Mouse (Mus musculus): ENCODE measurements around the gene Pcp2. TPM values are rescaled to one million over a fixed set of nuclear protein-coding genes. Genes with fewer than 3 reads are reported as not detected.

Gene Pcp2
- polyA plus RNA-seq, 1 experiment from 2014 or later: 0.31 TPM

GRCm38 (mm10) chr8:3630647-3631477 is 5.5 kb upstream of the Pcp2 start, which contains the start of gene Stxbp2:
TSS of gene Stxbp2 (plus strand) at chr8:3630955.
- DNase-seq (ENCODE audit: low spot score): peak; percentile 67
- Histone ChIP-seq H3K9me3 (ENCODE audit: control insufficient read depth, low read length) (no peaks in the 10 kb centered on the region), H3K36me3 (ENCODE audit: control insufficient read depth, insufficient read depth, low read length) (no peaks in the 10 kb centered on the region), H3K9ac (ENCODE audit: low read depth, low read length) (peak within 1 kb of the TSS; percentile 55; the same call in 1 of the 2 replicates), H3K27ac (ENCODE audit: low read depth, low read length) (no peak within 1 kb of the TSS), H3K27me3 (ENCODE audit: control insufficient read depth, insufficient read depth, low read length) (no peaks in the 10 kb centered on the region; the same call in 1 of the 2 replicates), H3K4me2 (replicated peaks; ENCODE audit: low read depth, low read length) (peak within 1 kb of the TSS; percentile 87), H3K4me3 (ENCODE audit: low read depth, low read length) (peak within 1 kb of the TSS; percentile 52), H3K4me1 (replicated peaks; ENCODE audit: control insufficient read depth, insufficient read depth, low read length) (no peaks in the 10 kb centered on the region)
- 7% methylated on average over 47 of the region's 47 CpGs for WGBS
- peak; percentile 75 for ATAC-seq (ENCODE audit: low FRiP score)

DNA sequence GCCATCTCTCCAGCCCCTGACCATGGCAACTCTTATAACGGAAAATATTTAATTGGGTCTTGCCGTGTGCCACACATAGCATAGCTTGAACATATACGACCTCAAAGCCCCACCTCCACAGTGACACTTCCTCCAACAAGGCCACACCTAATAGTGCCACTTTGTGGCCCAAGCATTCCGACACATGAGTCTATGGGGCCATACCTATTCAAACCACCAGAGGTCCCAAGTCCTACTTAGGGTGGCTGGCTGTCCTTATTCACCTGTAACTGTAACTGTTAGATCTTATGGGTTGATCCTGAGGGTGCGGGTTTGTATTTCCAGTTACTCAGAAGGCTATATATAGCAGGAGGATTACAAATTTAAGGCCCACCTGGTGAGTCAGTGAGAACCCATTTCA is 2.7 kb upstream of the Pcp2 start:
- no peaks in the 10 kb centered on the region for H3K4me1 ChIP-seq (replicated peaks; ENCODE audit: control insufficient read depth, insufficient read depth, low read length)
- H3K27me3 ChIP-seq (ENCODE audit: control insufficient read depth, insufficient read depth, low read length): no peaks in the 10 kb centered on the region; the same call in 1 of the 2 replicates
- no peak overlapping the region for H3K9ac ChIP-seq (ENCODE audit: low read depth, low read length)
- H3K9me3 ChIP-seq (ENCODE audit: control insufficient read depth, low read length): no peaks in the 10 kb centered on the region
- no peak overlapping the region for H3K4me3 ChIP-seq (ENCODE audit: low read depth, low read length)
- no peak overlapping the region for H3K27ac ChIP-seq (ENCODE audit: low read depth, low read length)
- no peak for ATAC-seq (ENCODE audit: low FRiP score)
- peak; percentile 25 for DNase-seq (ENCODE audit: low spot score)
- no peak overlapping the region for H3K4me2 ChIP-seq (replicated peaks; ENCODE audit: low read depth, low read length)
- H3K36me3 ChIP-seq (ENCODE audit: control insufficient read depth, insufficient read depth, low read length): no peaks in the 10 kb centered on the region
- WGBS: 28% methylated on average over 5 of the region's 5 CpGs

GRCm38 (mm10) chr8:3626971-3627370 is 1.6 kb upstream of the Pcp2 start:
- H3K36me3 ChIP-seq (ENCODE audit: control insufficient read depth, insufficient read depth, low read length): no peaks in the 10 kb centered on the region
- no peaks in the 10 kb centered on the region for H3K4me1 ChIP-seq (replicated peaks; ENCODE audit: control insufficient read depth, insufficient read depth, low read length)
- WGBS: 66% methylated on average over 5 of the region's 5 CpGs
- no peak for DNase-seq (ENCODE audit: low spot score)
- no peaks in the 10 kb centered on the region for H3K9me3 ChIP-seq (ENCODE audit: control insufficient read depth, low read length)
- no peak overlapping the region for H3K9ac ChIP-seq (ENCODE audit: low read depth, low read length)
- no peak overlapping the region for H3K4me2 ChIP-seq (replicated peaks; ENCODE audit: low read depth, low read length)
- H3K27ac ChIP-seq (ENCODE audit: low read depth, low read length): no peak overlapping the region
- ATAC-seq (ENCODE audit: low FRiP score): no peak
- H3K27me3 ChIP-seq (ENCODE audit: control insufficient read depth, insufficient read depth, low read length): no peaks in the 10 kb centered on the region; the same call in 1 of the 2 replicates
- H3K4me3 ChIP-seq (ENCODE audit: low read depth, low read length): no peak overlapping the region

- Histone ChIP-seq H3K9ac (ENCODE audit: low read depth, low read length) (no peak overlapping the region), H3K9me3 (ENCODE audit: control insufficient read depth, low read length) (no peaks in the 10 kb centered on the region), H3K27ac (ENCODE audit: low read depth, low read length) (no peak overlapping the region)
Observed at GRCm38 (mm10) chr8:3622119-3622518, 3.2 kb downstream of the Pcp2 start.

DNA sequence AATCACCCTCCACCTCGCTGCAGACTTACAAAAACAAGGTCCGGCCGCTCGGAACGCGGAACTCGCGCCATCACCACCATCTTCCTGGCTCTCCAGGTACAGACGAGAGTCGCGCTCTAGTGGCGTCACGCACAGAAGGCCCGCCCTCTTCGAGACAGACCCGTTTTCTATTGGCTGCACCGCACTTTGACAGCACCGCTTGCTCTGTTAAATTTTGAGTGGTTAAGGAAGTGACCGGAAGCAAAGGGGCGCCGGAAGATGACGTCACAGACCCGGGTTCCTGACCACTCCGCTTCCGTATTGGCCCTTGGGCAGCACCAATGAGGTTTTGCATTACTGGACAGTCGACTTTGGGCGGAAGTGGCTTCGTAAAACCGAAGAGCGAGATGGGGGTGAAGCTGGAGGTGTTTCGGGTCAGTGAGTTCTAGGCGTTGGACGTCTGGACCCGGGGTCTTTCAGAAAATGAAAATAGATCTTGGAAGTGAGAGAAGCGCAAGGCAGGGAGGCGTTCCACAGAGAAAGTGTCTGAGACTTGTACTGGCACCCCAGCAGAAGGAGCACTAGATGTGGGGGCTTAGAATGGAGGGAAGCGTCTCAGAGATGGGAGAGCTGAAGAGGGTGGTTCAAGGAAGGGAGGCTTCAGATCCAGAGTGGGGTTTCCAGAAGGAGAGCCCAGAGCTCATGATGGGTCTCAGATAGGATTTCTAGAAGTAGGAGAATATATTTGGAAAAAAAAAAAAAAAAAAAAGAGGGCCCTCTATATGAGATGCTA is 4.0 kb downstream of the Pcp2 start, which contains the start of the genes Xab2 and Pet100:
Gene Xab2, minus strand, starts transcription at position 118 of the 772 bp plus-strand sequence.
Gene Pet100, plus strand, starts transcription at position 350 of the 772 bp plus-strand sequence.
- H3K4me1 ChIP-seq (replicated peaks; ENCODE audit: control insufficient read depth, insufficient read depth, low read length): 0 out of 2 replicates have a peak, but pooled peaks cover 2% of the 10 kb centered on the region
- H3K27me3 ChIP-seq (ENCODE audit: control insufficient read depth, insufficient read depth, low read length): no peaks in the 10 kb centered on the region
- H3K36me3 ChIP-seq (ENCODE audit: control insufficient read depth, insufficient read depth, low read length): no peaks in the 10 kb centered on the region
- peak within 1 kb of the TSS; percentile 73 for H3K9ac ChIP-seq (ENCODE audit: low read depth, low read length)
- under 1% methylated on average over 37 of the region's 37 CpGs for WGBS
- peak within 1 kb of the TSS; percentile 69 for H3K4me2 ChIP-seq (replicated peaks; ENCODE audit: low read depth, low read length)
- DNase-seq (ENCODE audit: low spot score): peak; percentile 100
- H3K4me3 ChIP-seq (ENCODE audit: low read depth, low read length): peak within 1 kb of the TSS; percentile 93
- H3K27ac ChIP-seq (ENCODE audit: low read depth, low read length): no peak within 1 kb of the TSS
- H3K9me3 ChIP-seq (ENCODE audit: control insufficient read depth, low read length): no peaks in the 10 kb centered on the region
- peak; percentile 99 for ATAC-seq (ENCODE audit: low FRiP score)

More at GRCm38 (mm10) chr8:3622119-3622518, 3.2 kb downstream of the Pcp2 start:
- WGBS: 68% methylated on average over 8 of the region's 8 CpGs
- DNase-seq (ENCODE audit: low spot score): no peak
- no peaks in the 10 kb centered on the region for H3K36me3 ChIP-seq (ENCODE audit: control insufficient read depth, insufficient read depth, low read length)
- H3K4me1 ChIP-seq (replicated peaks; ENCODE audit: control insufficient read depth, insufficient read depth, low read length): 0 out of 2 replicates have a peak, but pooled peaks cover 2% of the 10 kb centered on the region
- H3K4me2 ChIP-seq (replicated peaks; ENCODE audit: low read depth, low read length): peak overlapping the region; percentile 60
- ATAC-seq (ENCODE audit: low FRiP score): no peak
- H3K27me3 ChIP-seq (ENCODE audit: control insufficient read depth, insufficient read depth, low read length): no peaks in the 10 kb centered on the region
- H3K4me3 ChIP-seq (ENCODE audit: low read depth, low read length): peak overlapping the region; percentile 93

GRCm38 (mm10) chr8:3609816-3610150 is 15.6 kb downstream of the Pcp2 start:
- H3K36me3 ChIP-seq (ENCODE audit: control insufficient read depth, insufficient read depth, low read length): peaks cover 12% of the 10 kb centered on the region; the same call in 1 of the 2 replicates
- no peaks in the 10 kb centered on the region for H3K27me3 ChIP-seq (ENCODE audit: control insufficient read depth, insufficient read depth, low read length)
- no peak overlapping the region for H3K27ac ChIP-seq (ENCODE audit: low read depth, low read length)
- H3K4me1 ChIP-seq (replicated peaks; ENCODE audit: control insufficient read depth, insufficient read depth, low read length): no peaks in the 10 kb centered on the region
- WGBS: 85% methylated on average over 6 of the region's 6 CpGs
- ATAC-seq (ENCODE audit: low FRiP score) (no peak), DNase-seq (ENCODE audit: low spot score) (no peak)
- no peak overlapping the region for H3K4me2 ChIP-seq (replicated peaks; ENCODE audit: low read depth, low read length)
- no peak overlapping the region for H3K9ac ChIP-seq (ENCODE audit: low read depth, low read length)
- H3K4me3 ChIP-seq (ENCODE audit: low read depth, low read length): no peak overlapping the region
- H3K9me3 ChIP-seq (ENCODE audit: control insufficient read depth, low read length): no peaks in the 10 kb centered on the region

DNA sequence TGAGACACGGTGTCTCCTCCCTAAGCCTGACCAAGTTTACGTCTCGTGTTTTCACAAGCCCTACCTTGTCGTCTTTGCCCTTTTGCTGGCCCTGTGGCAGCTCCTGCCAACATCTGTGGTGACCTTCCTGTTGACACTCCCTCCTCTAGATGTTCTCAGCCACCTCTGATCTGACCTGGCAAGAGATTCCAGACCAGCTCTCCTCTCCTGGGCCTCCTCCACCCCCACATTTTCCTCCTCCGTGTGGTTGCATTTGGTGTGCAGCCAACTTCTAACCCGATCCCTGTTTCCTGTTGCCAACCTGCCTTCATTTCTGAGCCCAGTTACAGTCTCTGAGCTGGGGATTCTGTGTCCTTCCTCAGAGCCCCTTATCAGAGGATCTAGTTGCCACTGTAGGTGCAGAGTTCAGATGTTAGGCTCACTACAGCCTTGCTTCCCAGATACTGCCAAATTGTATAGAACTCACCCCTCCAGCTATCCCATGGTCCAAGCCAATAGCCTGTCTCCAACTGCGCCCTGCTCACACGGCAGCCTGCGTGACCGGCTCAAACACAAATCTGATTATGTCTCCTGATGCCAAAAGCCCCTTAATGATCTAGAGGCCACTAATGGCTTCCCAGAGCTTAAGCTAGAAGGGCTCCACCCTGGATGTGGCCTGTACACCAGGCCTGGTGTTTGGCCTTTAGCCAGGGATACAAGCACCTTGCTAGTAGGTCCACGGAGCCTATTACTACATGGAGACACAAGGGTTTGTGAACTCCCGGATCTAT is 16.1 kb downstream of the Pcp2 start:
- Histone ChIP-seq H3K36me3 (ENCODE audit: control insufficient read depth, insufficient read depth, low read length) (peaks cover 10% of the 10 kb centered on the region; the same call in 1 of the 2 replicates), H3K4me2 (replicated peaks; ENCODE audit: low read depth, low read length) (no peak overlapping the region), H3K9ac (ENCODE audit: low read depth, low read length) (no peak overlapping the region), H3K4me1 (replicated peaks; ENCODE audit: control insufficient read depth, insufficient read depth, low read length) (no peaks in the 10 kb centered on the region), H3K4me3 (ENCODE audit: low read depth, low read length) (no peak overlapping the region), H3K27ac (ENCODE audit: low read depth, low read length) (no peak overlapping the region), H3K27me3 (ENCODE audit: control insufficient read depth, insufficient read depth, low read length) (no peaks in the 10 kb centered on the region), H3K9me3 (ENCODE audit: control insufficient read depth, low read length) (no peaks in the 10 kb centered on the region)
- DNase-seq (ENCODE audit: low spot score) (no peak), ATAC-seq (ENCODE audit: low FRiP score) (no peak)
- 91% methylated on average over 12 of the region's 12 CpGs for WGBS

DNA sequence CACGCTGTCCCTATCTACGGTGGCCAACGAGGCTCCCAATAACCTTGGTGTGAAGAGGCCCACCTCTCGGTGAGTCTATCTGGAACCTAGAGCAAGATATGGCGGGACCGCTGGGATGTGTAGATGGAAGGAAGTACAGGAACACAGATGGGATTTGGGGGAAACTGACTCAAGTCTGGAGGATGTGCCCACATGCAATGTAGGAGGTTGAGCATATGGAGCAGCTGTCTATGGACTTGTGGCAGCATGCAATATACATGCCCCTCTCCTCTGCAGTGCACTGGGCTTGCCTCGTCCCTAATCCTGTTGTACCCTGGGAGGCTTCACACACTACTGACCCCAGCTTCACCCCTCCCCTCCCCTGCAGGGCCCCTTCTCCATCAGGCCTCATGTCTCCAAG is 17.5 kb downstream of the Pcp2 start:
- H3K27ac ChIP-seq (ENCODE audit: low read depth, low read length): no peak overlapping the region
- no peak overlapping the region for H3K4me2 ChIP-seq (replicated peaks; ENCODE audit: low read depth, low read length)
- H3K9me3 ChIP-seq (ENCODE audit: control insufficient read depth, low read length): no peaks in the 10 kb centered on the region
- no peak overlapping the region for H3K4me3 ChIP-seq (ENCODE audit: low read depth, low read length)
- no peaks in the 10 kb centered on the region for H3K4me1 ChIP-seq (replicated peaks; ENCODE audit: control insufficient read depth, insufficient read depth, low read length)
- ATAC-seq (ENCODE audit: low FRiP score): no peak
- no peak overlapping the region for H3K9ac ChIP-seq (ENCODE audit: low read depth, low read length)
- WGBS: 87% methylated on average over 7 of the region's 7 CpGs
- no peaks in the 10 kb centered on the region for H3K27me3 ChIP-seq (ENCODE audit: control insufficient read depth, insufficient read depth, low read length)
- H3K36me3 ChIP-seq (ENCODE audit: control insufficient read depth, insufficient read depth, low read length): peaks cover 3% of the 10 kb centered on the region; the same call in 1 of the 2 replicates
- DNase-seq (ENCODE audit: low spot score): no peak
